12 mouse cellular contexts compared by ENCODE assay signal in genomic region chr1:81173303-81173702, GRCm38 (mm10).
"Had no signal": no experiment of that assay in that cellular context is flagged by ENCODE, and none has a peak within 500 bp of the region (broad histone marks: within the 10 kb centered on the region; RNA-seq: fewer than 3 reads in every experiment).

No protein-coding gene starts in this region.

- ATAC-seq: intestine, embryonic 16.5 days had no signal

- H3K9me3 ChIP-seq: limb, embryonic 13.5 days; neural tube, embryonic 12.5 days had no signal

- H3K36me3 ChIP-seq: limb, embryonic 13.5 days; neural tube, embryonic 12.5 days had no signal

- H3K4me3 ChIP-seq: limb, embryonic 13.5 days; neural tube, embryonic 12.5 days had no signal

- H3K4me2 ChIP-seq: limb, embryonic 13.5 days; neural tube, embryonic 12.5 days had no signal

- DNase-seq: kidney, adult 9 months; kidney, postnatal 36 days; left cerebral cortex, postnatal 4 days; lung, adult 18-20 months; thymus, adult 18-20 months; thymus, postnatal 25 days had no signal

- H3K9ac ChIP-seq: limb, embryonic 13.5 days; liver, embryonic 14.5 days; neural tube, embryonic 12.5 days had no signal

- H3K27ac ChIP-seq: kidney, postnatal 0 days; limb, embryonic 13.5 days; liver, embryonic 14.5 days; neural tube, embryonic 12.5 days; stomach, postnatal 0 days had no signal

- H3K4me1 ChIP-seq: limb, embryonic 13.5 days; neural tube, embryonic 12.5 days had no signal

- H3K27me3 ChIP-seq: limb, embryonic 13.5 days; neural tube, embryonic 12.5 days had no signal
